Mouse (Mus musculus): ENCODE data around the gene Mapk8. TPM values are rescaled to one million over a fixed set of nuclear protein-coding genes. Genes with fewer than 3 reads are reported as not detected.

Mapk8 gene
- 14.2 and 14.3 TPM in 2 replicates for polyA plus RNA-seq (2015; fragmentation: Nextera tagmentation; extraction: Ambion mirVana)

- Histone ChIP-seq H3K9me3 (replicated peaks; ENCODE audit: low read length) (no peaks in the 10 kb centered on the region), H3K4me2 (ENCODE audit: low read length) (peak within 1 kb of the TSS; percentile 57), H3K27ac (peak within 1 kb of the TSS; percentile 88), H3K9ac (ENCODE audit: low read depth, low read length) (peak within 1 kb of the TSS; percentile 88), H3K4me3 (replicated peaks; ENCODE audit: low read depth, low read length) (peak within 1 kb of the TSS; percentile 79), H3K4me1 (replicated peaks; ENCODE audit: insufficient read depth, low read length) (no peaks in the 10 kb centered on the region; the same call in 1 of the 2 replicates), H3K36me3 (ENCODE audit: insufficient read depth, low read length) (no peaks in the 10 kb centered on the region), H3K27me3 (ENCODE audit: insufficient read depth, low read length) (no peaks in the 10 kb centered on the region)
- peak; percentile 97 for DNase-seq (ENCODE audit: low spot score)
- peak; percentile 99 for ATAC-seq (replicated peaks; ENCODE audit: low FRiP score, low read depth)
- TF ChIP-seq CTCF (IDR thresholded peaks at IDR 0.05; ENCODE audit: low read depth): no peak; the same call in 1 of the 2 replicates
- 0% methylated on average over 69 of the region's 70 CpGs for WGBS
These were observed at the start of gene Mapk8 for GRCm38 (mm10) chr14:33447027-33447569. TSS of gene Mapk8 (minus strand) at chr14:33447158.

- H3K4me2 ChIP-seq (ENCODE audit: low read length): no peak overlapping the region
- DNase-seq (ENCODE audit: low spot score) (no peak), ATAC-seq (replicated peaks; ENCODE audit: low FRiP score, low read depth) (no peak)
- no peaks in the 10 kb centered on the region for H3K4me1 ChIP-seq (replicated peaks; ENCODE audit: insufficient read depth, low read length)
- H3K9ac ChIP-seq (ENCODE audit: low read depth, low read length): no peak overlapping the region
- H3K36me3 ChIP-seq (ENCODE audit: insufficient read depth, low read length): no peaks in the 10 kb centered on the region
- no peaks in the 10 kb centered on the region for H3K27me3 ChIP-seq (ENCODE audit: insufficient read depth, low read length)
- WGBS: 67% methylated on average over 4 of the region's 4 CpGs
- no peak overlapping the region for H3K27ac ChIP-seq
- no peaks in the 10 kb centered on the region for H3K9me3 ChIP-seq (replicated peaks; ENCODE audit: low read length)
- no peak for TF ChIP-seq CTCF (IDR thresholded peaks at IDR 0.05; ENCODE audit: low read depth)
- no peak overlapping the region for H3K4me3 ChIP-seq (replicated peaks; ENCODE audit: low read depth, low read length)
These were observed 48.3 kb upstream of the Mapk8 start for GRCm38 (mm10) chr14:33495226-33495625.

- H3K36me3 ChIP-seq (ENCODE audit: insufficient read depth, low read length): no peaks in the 10 kb centered on the region
- no peak for TF ChIP-seq CTCF (IDR thresholded peaks at IDR 0.05; ENCODE audit: low read depth)
- ATAC-seq (replicated peaks; ENCODE audit: low FRiP score, low read depth): peak; percentile 81
These were observed 41.0 kb upstream of the Mapk8 start for GRCm38 (mm10) chr14:33487805-33488550.

GRCm38 (mm10) chr14:33481991-33482390 is 35.0 kb upstream of the Mapk8 start:
- no peak overlapping the region for H3K9ac ChIP-seq (ENCODE audit: low read depth, low read length)
- no peak overlapping the region for H3K27ac ChIP-seq
- no peak for DNase-seq (ENCODE audit: low spot score)
- H3K4me1 ChIP-seq (replicated peaks; ENCODE audit: insufficient read depth, low read length): no peaks in the 10 kb centered on the region
- H3K4me2 ChIP-seq (ENCODE audit: low read length): no peak overlapping the region
- no peaks in the 10 kb centered on the region for H3K9me3 ChIP-seq (replicated peaks; ENCODE audit: low read length)
- no peak for ATAC-seq (replicated peaks; ENCODE audit: low FRiP score, low read depth)
- no peak for TF ChIP-seq CTCF (IDR thresholded peaks at IDR 0.05; ENCODE audit: low read depth)
- WGBS: 31% methylated on average over 3 of the region's 3 CpGs
- no peaks in the 10 kb centered on the region for H3K36me3 ChIP-seq (ENCODE audit: insufficient read depth, low read length)
- no peak overlapping the region for H3K4me3 ChIP-seq (replicated peaks; ENCODE audit: low read depth, low read length)
- H3K27me3 ChIP-seq (ENCODE audit: insufficient read depth, low read length): no peaks in the 10 kb centered on the region

More at GRCm38 (mm10) chr14:33487805-33488550, 41.0 kb upstream of the Mapk8 start:
- no peak overlapping the region for H3K9ac ChIP-seq (ENCODE audit: low read depth, low read length)
- H3K9me3 ChIP-seq (replicated peaks; ENCODE audit: low read length): no peaks in the 10 kb centered on the region
- H3K27ac ChIP-seq: 0 out of 2 replicates have a peak overlapping the region, but pooled peaks have one; percentile 6
- DNase-seq (ENCODE audit: low spot score): peak; percentile 89
- no peak overlapping the region for H3K4me3 ChIP-seq (replicated peaks; ENCODE audit: low read depth, low read length)
- WGBS: 33% methylated on average over 15 of the region's 15 CpGs
- H3K4me1 ChIP-seq (replicated peaks; ENCODE audit: insufficient read depth, low read length): no peaks in the 10 kb centered on the region
- H3K27me3 ChIP-seq (ENCODE audit: insufficient read depth, low read length): no peaks in the 10 kb centered on the region
- H3K4me2 ChIP-seq (ENCODE audit: low read length): no peak overlapping the region

GRCm38 (mm10) chr14:33476094-33476760 is 29.3 kb upstream of the Mapk8 start:
- WGBS: 11% methylated on average over 3 of the region's 3 CpGs
- H3K27me3 ChIP-seq (ENCODE audit: insufficient read depth, low read length): no peaks in the 10 kb centered on the region
- no peaks in the 10 kb centered on the region for H3K36me3 ChIP-seq (ENCODE audit: insufficient read depth, low read length)
- no peak overlapping the region for H3K4me2 ChIP-seq (ENCODE audit: low read length)
- H3K4me3 ChIP-seq (replicated peaks; ENCODE audit: low read depth, low read length): no peak overlapping the region
- no peak for TF ChIP-seq CTCF (IDR thresholded peaks at IDR 0.05; ENCODE audit: low read depth)
- peak; percentile 18 for DNase-seq (ENCODE audit: low spot score)
- H3K9me3 ChIP-seq (replicated peaks; ENCODE audit: low read length): no peaks in the 10 kb centered on the region
- ATAC-seq (replicated peaks; ENCODE audit: low FRiP score, low read depth): no peak
- no peaks in the 10 kb centered on the region; the same call in 1 of the 2 replicates for H3K4me1 ChIP-seq (replicated peaks; ENCODE audit: insufficient read depth, low read length)
- H3K27ac ChIP-seq: no peak overlapping the region
- no peak overlapping the region for H3K9ac ChIP-seq (ENCODE audit: low read depth, low read length)

GRCm38 (mm10) chr14:33474461-33474860 is 27.5 kb upstream of the Mapk8 start:
- ATAC-seq (replicated peaks; ENCODE audit: low FRiP score, low read depth) (no peak), DNase-seq (ENCODE audit: low spot score) (no peak)
- no peaks in the 10 kb centered on the region for H3K36me3 ChIP-seq (ENCODE audit: insufficient read depth, low read length)
- no peak overlapping the region for H3K9ac ChIP-seq (ENCODE audit: low read depth, low read length)
- no peaks in the 10 kb centered on the region for H3K9me3 ChIP-seq (replicated peaks; ENCODE audit: low read length)
- no peaks in the 10 kb centered on the region for H3K27me3 ChIP-seq (ENCODE audit: insufficient read depth, low read length)
- H3K27ac ChIP-seq: no peak overlapping the region
- WGBS: 40% methylated on average over 2 of the region's 2 CpGs
- no peaks in the 10 kb centered on the region; the same call in 1 of the 2 replicates for H3K4me1 ChIP-seq (replicated peaks; ENCODE audit: insufficient read depth, low read length)
- no peak overlapping the region for H3K4me3 ChIP-seq (replicated peaks; ENCODE audit: low read depth, low read length)
- no peak for TF ChIP-seq CTCF (IDR thresholded peaks at IDR 0.05; ENCODE audit: low read depth)
- H3K4me2 ChIP-seq (ENCODE audit: low read length): no peak overlapping the region

All from kidney, postnatal 0 days (tissue).